ENCODE assay signal across 10 mouse cellular contexts in the genomic region with DNA sequence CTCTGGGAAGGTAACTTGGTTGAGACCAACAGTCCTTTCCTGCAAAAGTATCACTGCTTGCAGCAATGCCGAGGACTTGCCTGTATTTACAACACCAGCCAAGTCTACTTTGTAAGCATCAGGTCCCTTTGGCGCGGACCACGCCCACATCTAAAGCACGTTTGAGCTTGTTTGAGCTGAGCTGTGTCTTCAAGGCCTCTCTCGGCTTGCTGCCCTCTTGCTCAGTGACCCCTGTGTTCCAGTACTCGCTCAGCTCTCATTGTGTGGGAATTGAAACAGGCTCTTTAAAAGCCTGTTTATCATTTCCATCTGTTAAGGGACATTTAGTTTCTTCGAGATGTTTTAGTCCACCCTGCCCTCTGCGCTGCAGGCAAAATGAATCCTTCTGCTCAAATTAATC. TPM values are rescaled to one million over a fixed set of nuclear protein-coding genes. Genes with fewer than 3 reads are reported as not detected.
DNase-seq lines count a peak whose midpoint lies in the region; ATAC-seq lines count a peak whose summit lies in the region.
"Had no signal": no experiment of that assay in that cellular context is flagged by ENCODE, and none has a peak within 500 bp of the region (broad histone marks: within the 10 kb centered on the region; RNA-seq: fewer than 3 reads in every experiment).

No protein-coding gene starts in this region.

- no peak overlapping the region for H3K4me3 ChIP-seq in lung, embryonic 15.5 days
- H3K4me3 ChIP-seq in embryonic facial prominence, embryonic 10.5 days, result no peak overlapping the region
- no peak overlapping the region for H3K4me3 ChIP-seq in stomach, embryonic 16.5 days (replicated peaks; ENCODE audit: low read length)
- H3K4me3 ChIP-seq: erythroblast, embryonic 14.5 days had no signal

- no peak for DNase-seq in lung, postnatal 14 days
- peak; percentile 60 for DNase-seq in embryonic facial prominence, embryonic 10.5 days (ENCODE audit: low spot score)
- DNase-seq in kidney, postnatal 10 days, result peak; percentile 61
- no peak for DNase-seq in thymus, postnatal 0 days (ENCODE audit: low spot score)
- no peak for DNase-seq in frontal cortex, adult 2 months (ENCODE audit: extremely low spot score in 1 of 2, low spot score in 1 of 2)
- no peak for DNase-seq in natural killer cell, adult 2 months (ENCODE audit: low spot score in 2 of 2)
- DNase-seq: layer of hippocampus, adult 9-11 months had no signal

- no peak overlapping the region for H3K27ac ChIP-seq in lung, embryonic 15.5 days
- H3K27ac ChIP-seq in embryonic facial prominence, embryonic 10.5 days (replicated peaks), result peak overlapping the region; percentile 40; the same call in 1 of the 2 replicates
- peak overlapping the region; percentile 71 for H3K27ac ChIP-seq in stomach, embryonic 16.5 days (ENCODE audit: low read length)

- no peaks in the 10 kb centered on the region for H3K36me3 ChIP-seq in lung, embryonic 15.5 days
- H3K36me3 ChIP-seq in embryonic facial prominence, embryonic 10.5 days (replicated peaks), result no peaks in the 10 kb centered on the region
- no peaks in the 10 kb centered on the region for H3K36me3 ChIP-seq in stomach, embryonic 16.5 days (ENCODE audit: control insufficient read depth, insufficient read depth, low read length)

- ATAC-seq in lung, embryonic 15.5 days (ENCODE audit: borderline replicate concordance, extremely low read depth, low FRiP score, low TSS enrichment), result peak; percentile 27; the same call in 1 of the 2 replicates
- peak; percentile 58; the same call in 1 of the 2 replicates for ATAC-seq in stomach, embryonic 16.5 days (ENCODE audit: insufficient read depth, low FRiP score)

- no peaks in the 10 kb centered on the region for H3K27me3 ChIP-seq in lung, embryonic 15.5 days
- no peaks in the 10 kb centered on the region for H3K27me3 ChIP-seq in embryonic facial prominence, embryonic 10.5 days (replicated peaks; ENCODE audit: low read depth, poor library complexity, severe bottlenecking)
- no peaks in the 10 kb centered on the region for H3K27me3 ChIP-seq in stomach, embryonic 16.5 days (ENCODE audit: control insufficient read depth, insufficient read depth, low read length)

- H3K4me1 ChIP-seq in lung, embryonic 15.5 days, result peaks cover 15% of the 10 kb centered on the region
- peaks cover 21% of the 10 kb centered on the region for H3K4me1 ChIP-seq in embryonic facial prominence, embryonic 10.5 days
- H3K4me1 ChIP-seq in stomach, embryonic 16.5 days (ENCODE audit: control insufficient read depth, insufficient read depth, low read length), result peaks cover 15% of the 10 kb centered on the region

- no peak overlapping the region for H3K4me2 ChIP-seq in lung, embryonic 15.5 days
- H3K4me2 ChIP-seq in stomach, embryonic 16.5 days (ENCODE audit: low read depth, low read length), result 0 out of 2 replicates have a peak overlapping the region, but pooled peaks have one; percentile 0

- no peaks in the 10 kb centered on the region for H3K9me3 ChIP-seq in lung, embryonic 15.5 days
- H3K9me3 ChIP-seq in embryonic facial prominence, embryonic 10.5 days, result no peaks in the 10 kb centered on the region
- no peaks in the 10 kb centered on the region for H3K9me3 ChIP-seq in stomach, embryonic 16.5 days (replicated peaks; ENCODE audit: control insufficient read depth, low read length)

- 32% methylated on average over 9 of the region's 9 CpGs for WGBS in lung, embryonic 15.5 days
- WGBS in embryonic facial prominence, embryonic 10.5 days, result 33% methylated on average over 9 of the region's 9 CpGs
- 18% methylated on average over 9 of the region's 9 CpGs for WGBS in stomach, embryonic 16.5 days

- H3K9ac ChIP-seq in lung, embryonic 15.5 days, result no peak overlapping the region
- H3K9ac ChIP-seq in stomach, embryonic 16.5 days (ENCODE audit: low read length), result no peak overlapping the region

RNA-seq across cellular contexts. Expression of a gene that starts 26.9 kb away (rescaled TPM):
- polyA plus RNA-seq in lung, embryonic 15.5 days (2015; fragmentation: Nextera tagmentation; extraction: Ambion mirVana), result 41.8 and 46.1 TPM in 2 replicates
- 5.9 and 6.3 TPM in 2 replicates for polyA plus RNA-seq in embryonic facial prominence, embryonic 10.5 days (2016; fragmentation: Nextera tagmentation; extraction: Ambion mirVana)
- polyA plus RNA-seq in stomach, embryonic 16.5 days (2015; fragmentation: Nextera tagmentation; extraction: Ambion mirVana), result 222 and 236 TPM in 2 replicates
- polyA plus RNA-seq in thymus, postnatal 0 days (2015; fragmentation: Nextera tagmentation; extraction: Ambion mirVana), result 3.9 and 4.6 TPM in 2 replicates
- 4.4 and 6.7 TPM in 2 replicates for polyA plus RNA-seq in frontal cortex, adult 2 months (2012; rRNA removed)
- polyA plus RNA-seq: erythroblast, embryonic 14.5 days had no signal

Comparison
In these comparisons a context has a peak if more than half of its experiments do, and no peak if none do; other contexts are left out.
1. DNase-seq: peak in embryonic facial prominence, embryonic 10.5 days (single experiment) and kidney, postnatal 10 days (single experiment); none in lung, postnatal 14 days (single experiment), thymus, postnatal 0 days (single experiment), frontal cortex, adult 2 months (0 of 2) and natural killer cell, adult 2 months (0 of 2).